8 mouse cellular contexts compared by ENCODE assay signal in the genomic region with DNA sequence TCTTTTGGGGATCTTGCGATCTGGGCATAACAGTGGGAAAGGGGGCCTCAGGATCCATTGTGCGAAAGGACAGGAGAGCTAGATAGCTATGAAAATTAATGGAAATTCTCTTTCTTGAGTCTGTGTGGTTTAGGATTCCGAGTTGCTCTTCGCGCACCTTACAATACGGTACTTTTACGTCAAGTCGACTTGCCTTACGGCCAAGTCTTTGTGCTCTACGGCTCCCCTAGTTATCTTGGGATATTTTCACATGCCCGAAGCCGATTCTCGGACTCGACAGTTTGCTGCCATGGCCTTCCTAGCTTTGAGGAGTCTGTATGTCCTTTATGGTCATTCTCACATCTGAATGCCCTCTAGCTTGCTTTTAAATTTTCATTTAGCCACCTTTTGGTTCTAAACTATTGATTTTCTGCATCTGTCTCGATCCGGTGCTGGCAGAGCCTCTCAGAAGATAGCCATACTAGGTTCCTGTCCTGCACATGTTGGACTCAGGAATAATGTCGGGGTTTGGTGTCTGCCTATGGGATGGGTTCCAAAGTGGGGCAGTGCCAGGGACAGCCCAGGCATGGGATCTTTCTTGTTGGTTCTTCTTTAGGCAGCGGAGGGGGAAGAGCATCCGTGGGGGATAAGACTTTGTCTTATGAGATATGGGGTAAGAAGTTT.
DNase-seq lines count a peak whose midpoint lies in the region; ATAC-seq lines count a peak whose summit lies in the region.

No protein-coding gene starts in this region.

- H3K4me3 ChIP-seq in intestine, embryonic 15.5 days (replicated peaks), result peak overlapping the region; percentile 38
- H3K4me3 ChIP-seq in limb, embryonic 10.5 days, result peak overlapping the region; percentile 44
- H3K4me3 ChIP-seq in midbrain, embryonic 11.5 days (ENCODE audit: low read depth, low read length), result peak overlapping the region; percentile 31

- peak overlapping the region; percentile 26; the same call in 1 of the 2 replicates for H3K4me2 ChIP-seq in intestine, embryonic 15.5 days (replicated peaks)
- H3K4me2 ChIP-seq in midbrain, embryonic 11.5 days, result peak overlapping the region; percentile 24; the same call in 1 of the 2 replicates

- H3K27me3 ChIP-seq in intestine, embryonic 15.5 days (replicated peaks), result no peaks in the 10 kb centered on the region
- no peaks in the 10 kb centered on the region for H3K27me3 ChIP-seq in limb, embryonic 10.5 days (ENCODE audit: low read depth, poor library complexity, severe bottlenecking)
- no peaks in the 10 kb centered on the region for H3K27me3 ChIP-seq in midbrain, embryonic 11.5 days (ENCODE audit: control insufficient read depth, insufficient read depth, low read length)

- intact Hi-C loops in gastrocnemius, postnatal 14 days (cut with DNase I; ENCODE audit: low total_unique reads), result no loop called here

- no peaks in the 10 kb centered on the region for H3K4me1 ChIP-seq in intestine, embryonic 15.5 days (replicated peaks)
- H3K4me1 ChIP-seq in limb, embryonic 10.5 days, result no peaks in the 10 kb centered on the region
- no peaks in the 10 kb centered on the region for H3K4me1 ChIP-seq in midbrain, embryonic 11.5 days (ENCODE audit: control insufficient read depth, insufficient read depth, low read length)

- peak; percentile 43 for ATAC-seq in intestine, embryonic 15.5 days
- peak; percentile 67; the same call in 1 of the 2 replicates for ATAC-seq in midbrain, embryonic 11.5 days (ENCODE audit: low FRiP score)

- H3K9me3 ChIP-seq in intestine, embryonic 15.5 days, result no peaks in the 10 kb centered on the region
- no peaks in the 10 kb centered on the region for H3K9me3 ChIP-seq in limb, embryonic 10.5 days (replicated peaks)
- H3K9me3 ChIP-seq in midbrain, embryonic 11.5 days (ENCODE audit: control insufficient read depth, low read length), result no peaks in the 10 kb centered on the region

- 51% methylated on average over 19 of the region's 19 CpGs for WGBS in intestine, embryonic 15.5 days
- WGBS in limb, embryonic 10.5 days, result 45% methylated on average over 19 of the region's 19 CpGs
- 58% methylated on average over 19 of the region's 19 CpGs for WGBS in midbrain, embryonic 11.5 days

- H3K9ac ChIP-seq in intestine, embryonic 15.5 days, result no peak overlapping the region
- H3K9ac ChIP-seq in midbrain, embryonic 11.5 days (ENCODE audit: low read length), result peak overlapping the region; percentile 44

- H3K36me3 ChIP-seq in intestine, embryonic 15.5 days, result no peaks in the 10 kb centered on the region
- no peaks in the 10 kb centered on the region for H3K36me3 ChIP-seq in limb, embryonic 10.5 days
- no peaks in the 10 kb centered on the region for H3K36me3 ChIP-seq in midbrain, embryonic 11.5 days (ENCODE audit: control insufficient read depth, insufficient read depth, low read length)

- no peak overlapping the region for H3K27ac ChIP-seq in intestine, embryonic 15.5 days
- H3K27ac ChIP-seq in limb, embryonic 10.5 days, result no peak overlapping the region
- no peak overlapping the region for H3K27ac ChIP-seq in midbrain, embryonic 11.5 days (ENCODE audit: low read depth, low read length)

- peak; percentile 54 to 59 for DNase-seq in lung, adult 18-20 months
- no peak for DNase-seq in lung, postnatal 25 days (ENCODE audit: low spot score)
- peak; percentile 74 for DNase-seq in embryo, embryonic 10 days (ENCODE audit: low spot score)
- peak; percentile 16 for DNase-seq in gastrocnemius, postnatal 14 days
- peak; percentile 65 for DNase-seq in limb, embryonic 10.5 days (ENCODE audit: low spot score)
- peak; percentile 86 for DNase-seq in midbrain, embryonic 11.5 days (ENCODE audit: low spot score, missing footprints)
- peak; percentile 32 to 55 for DNase-seq in spleen, postnatal 4 days (ENCODE audit: low spot score in 2 of 2)
